Mouse (Mus musculus) lung, adult 2 months (tissue): ENCODE results near the gene Pnpla5.

Experiments used
- CTCF ChIP-seq: fragments of 200-500 bp; IDR thresholded peaks from 2 replicates; pipeline ENCODE4 v1.5.1; 2011; ENCODE audit warnings: mild to moderate bottlenecking, low read length, control low read depth; ENCODE audit not compliant: insufficient read depth
- POLR2A ChIP-seq: fragments of 200-500 bp; IDR thresholded peaks from 2 replicates; pipeline ENCODE4 v1.6.1; 2011; ENCODE audit warnings: low read depth, mild to moderate bottlenecking, control low read depth, low read length, borderline replicate concordance; ENCODE audit errors: extremely low read depth

- no peak for TF ChIP-seq CTCF
- TF ChIP-seq POLR2A: no peak
Observed at GRCm38 (mm10) chr15:84140109-84140508, 17.1 kb upstream of the Pnpla5 start.
